Mouse (Mus musculus) lung, embryonic 16.5 days (tissue): Measurements from ENCODE around the gene Cyp4f17. TPM values are rescaled to one million over a fixed set of nuclear protein-coding genes. Genes with fewer than 3 reads are reported as not detected.
"Not testable (repeated sequence)": the region's sequence is repeated elsewhere in the genome, so short reads cannot be mapped to it uniquely, and the experiment has no call there.

ENCODE experiments used
- ATAC-seq: fragments of 200-750 bp; cut with Nextera tagmentation; 2 replicates; pipeline ENCODE4 v1.8.0; 2017; ENCODE audit warnings: low read depth, mild to moderate bottlenecking, moderate library complexity
- H3K27ac ChIP-seq: fragments of 300-500 bp; sonication (generic); 2 replicates; pipeline ENCODE4 v1.5.1; 2014; ENCODE audit warnings: mild to moderate bottlenecking, control low read depth, low read length
- H3K27me3 ChIP-seq: fragments of 300-500 bp; sonication (generic); 2 replicates; pipeline ENCODE4 v1.6.1; 2014; ENCODE audit warnings: low read depth, low read length, mixed read lengths; ENCODE audit not compliant: control insufficient read depth, insufficient read depth
- H3K36me3 ChIP-seq: fragments of 300-500 bp; sonication (generic); 2 replicates; pipeline ENCODE4 v1.6.1; 2014; ENCODE audit warnings: low read length; ENCODE audit not compliant: control insufficient read depth, insufficient read depth
- H3K4me1 ChIP-seq: fragments of 300-500 bp; sonication (generic); replicated peaks from 2 replicates; pipeline ENCODE4 v1.6.1; 2014; ENCODE audit warnings: low read length, mixed read lengths; ENCODE audit not compliant: control insufficient read depth, insufficient read depth
- H3K4me2 ChIP-seq: fragments of 300-500 bp; sonication (generic); 2 replicates; pipeline ENCODE4 v1.6.1; 2014; ENCODE audit warnings: low read depth, low read length, control low read depth
- H3K4me3 ChIP-seq: fragments of 300-500 bp; sonication (generic); 2 replicates; pipeline ENCODE4 v1.5.1; 2014; ENCODE audit warnings: mild to moderate bottlenecking, low read length, control low read depth
- H3K9ac ChIP-seq: fragments of 300-500 bp; sonication (generic); 2 replicates; pipeline ENCODE4 v1.6.1; 2014; ENCODE audit warnings: low read length, control low read depth
- H3K9me3 ChIP-seq: fragments of 300-500 bp; sonication (generic); 2 replicates; pipeline ENCODE4 v1.6.1; 2016; ENCODE audit warnings: low read length; ENCODE audit not compliant: control insufficient read depth
- WGBS: fragments of 180-500 bp; shearing (Covaris S2); extraction: QIAGEN DNeasy Blood & Tissue Kit; methylation state at CpG from one replicate; pipeline ENCODE4 v1.1.7; 2014; 5-methylcytosine and 5-hydroxymethylcytosine counted together
- polyA plus RNA-seq: library from polyadenylated mRNA; unstranded; fragments of >200 nt; fragmentation: Nextera tagmentation; extraction: Ambion mirVana; gene quantifications from 2 replicates; pipeline ENCODE4 v1.2.1, GENCODE M21; 2015

The Cyp4f17 gene
- polyA plus RNA-seq, 1 experiment from 2014 or later = 8.7 TPM

DNA sequence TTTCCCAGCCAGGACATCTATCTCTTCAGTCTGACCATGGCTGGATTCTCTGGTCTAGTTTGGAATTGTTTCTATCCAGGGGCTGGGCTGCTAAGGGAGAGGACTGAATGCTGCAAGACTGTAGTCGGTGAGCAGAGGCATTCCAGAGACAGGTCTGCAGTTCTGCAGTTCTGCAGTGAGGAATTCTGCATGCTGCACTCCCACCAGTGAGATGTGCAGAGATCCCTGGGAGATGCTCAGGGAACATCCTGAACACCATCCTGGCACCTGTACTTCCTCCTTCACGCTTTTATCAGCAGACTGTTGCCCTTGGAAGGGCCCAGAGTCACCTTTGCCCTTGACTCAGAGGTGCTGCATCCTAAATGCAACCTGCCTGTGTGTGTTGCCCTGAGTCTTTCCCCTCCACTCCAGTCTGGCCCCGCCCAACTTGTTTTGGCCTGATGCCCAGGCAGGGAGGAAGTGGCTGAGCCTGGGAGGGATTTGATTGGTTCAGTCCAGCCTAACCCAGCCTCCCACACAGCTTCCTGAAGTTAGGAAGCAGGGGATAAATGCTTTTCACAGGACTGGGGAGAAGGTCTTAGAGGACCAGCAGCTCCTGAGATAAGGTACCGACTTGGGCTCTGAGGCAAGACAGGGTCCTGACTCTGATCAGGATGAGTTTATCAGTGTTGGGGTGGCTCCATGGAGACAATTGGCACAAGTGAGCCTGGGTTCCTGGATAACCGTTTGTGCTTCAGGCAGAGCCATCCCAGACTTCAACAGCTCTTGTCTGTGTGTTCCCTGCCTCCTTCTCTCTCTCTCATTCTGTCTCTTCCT, 30.4 kb downstream of the Cyp4f17 start, which contains the start of gene Cyp4f16:
Gene Cyp4f16, plus strand, starts transcription at position 508 of the 816 bp plus-strand sequence.
- peak within 1 kb of the TSS; percentile 56 for H3K9ac ChIP-seq
- not testable (repeated sequence) for H3K27ac ChIP-seq, H3K4me1 ChIP-seq, H3K36me3 ChIP-seq, H3K27me3 ChIP-seq, H3K9me3 ChIP-seq
- WGBS = 6% methylated on average over 5 of the region's 5 CpGs
- peak; percentile 98 for ATAC-seq
- H3K4me3 ChIP-seq = peak within 1 kb of the TSS; percentile 58
- H3K4me2 ChIP-seq = peak within 1 kb of the TSS; percentile 61

- Histone ChIP-seq H3K4me2 (peak overlapping the region; percentile 61), H3K9ac (peak overlapping the region; percentile 56), H3K36me3 (no peaks in the 10 kb centered on the region), H3K4me3 (peak overlapping the region; percentile 58), H3K27ac (no peak overlapping the region), H3K27me3 (no peaks in the 10 kb centered on the region), H3K4me1 (peaks cover 6% of the 10 kb centered on the region; the same call in 1 of the 2 replicates), H3K9me3 (no peaks in the 10 kb centered on the region)
- ATAC-seq = peak; percentile 39; the same call in 1 of the 2 replicates
- WGBS = 54% methylated on average over 5 of the region's 5 CpGs
Observed at GRCm38 (mm10) chr17:32536867-32537250, 31.0 kb downstream of the Cyp4f17 start.

DNA sequence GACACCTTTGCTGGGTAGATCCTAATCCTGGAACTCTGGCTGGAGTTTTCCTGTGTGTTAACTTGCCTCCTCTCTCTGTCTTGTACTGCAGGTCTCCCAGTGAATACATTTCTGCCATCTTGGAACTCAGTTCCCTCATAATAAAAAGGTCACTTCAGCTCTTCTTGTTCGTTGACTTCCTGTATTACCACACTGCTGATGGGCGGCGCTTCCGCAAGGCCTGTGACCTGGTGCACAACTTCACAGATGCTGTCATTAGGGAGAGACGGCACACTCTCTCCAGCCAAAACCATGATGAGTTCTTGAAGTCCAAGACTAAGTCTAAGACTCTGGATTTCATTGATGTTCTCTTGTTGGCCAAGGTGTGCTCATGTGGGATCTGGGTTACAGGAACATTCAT, 38.9 kb downstream of the Cyp4f17 start:
- WGBS = 86% methylated on average over 5 of the region's 5 CpGs
- not testable (repeated sequence) for H3K4me1 ChIP-seq, ATAC-seq, H3K4me3 ChIP-seq, H3K36me3 ChIP-seq, H3K27ac ChIP-seq, H3K9me3 ChIP-seq, H3K9ac ChIP-seq, H3K27me3 ChIP-seq, H3K4me2 ChIP-seq

DNA sequence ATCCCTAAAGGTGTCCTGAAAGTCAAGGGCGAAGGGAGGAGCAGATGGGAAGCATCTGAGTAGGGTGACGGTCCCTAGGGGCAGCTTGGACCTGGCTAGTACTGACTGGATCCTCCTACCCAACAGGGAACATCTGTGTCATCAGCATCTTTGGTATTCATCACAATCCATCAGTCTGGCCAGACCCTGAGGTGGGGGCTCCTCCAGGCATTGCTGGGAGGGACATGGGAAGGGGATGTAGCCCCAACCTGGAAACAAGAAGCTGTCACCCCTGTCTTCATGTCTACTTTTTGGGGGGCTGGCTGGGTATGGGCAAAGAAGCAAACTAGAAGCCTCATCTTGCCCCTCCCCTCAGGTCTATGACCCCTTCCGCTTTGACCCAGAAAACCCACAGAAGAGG, 44.5 kb downstream of the Cyp4f17 start:
- not testable (repeated sequence) for H3K9me3 ChIP-seq, H3K4me1 ChIP-seq, ATAC-seq, H3K27ac ChIP-seq, H3K4me3 ChIP-seq, H3K36me3 ChIP-seq, H3K9ac ChIP-seq, H3K27me3 ChIP-seq
- WGBS = 80% methylated on average over 3 of the region's 3 CpGs
- H3K4me2 ChIP-seq = peak overlapping the region; percentile 47

- 0 out of 2 replicates have a peak, but pooled peaks cover 2% of the 10 kb centered on the region for H3K4me1 ChIP-seq
- H3K4me3 ChIP-seq = peak overlapping the region; percentile 33
- peak overlapping the region; percentile 20; the same call in 1 of the 2 replicates for H3K9ac ChIP-seq
- ATAC-seq = peak; percentile 67
- H3K36me3 ChIP-seq = no peaks in the 10 kb centered on the region
- WGBS = 13% methylated on average over 20 of the region's 20 CpGs
- peak overlapping the region; percentile 47 for H3K4me2 ChIP-seq
- no peaks in the 10 kb centered on the region for H3K27me3 ChIP-seq
- no peak overlapping the region for H3K27ac ChIP-seq
- no peaks in the 10 kb centered on the region for H3K9me3 ChIP-seq
Observed at GRCm38 (mm10) chr17:32550900-32551770, 45.3 kb downstream of the Cyp4f17 start.

DNA sequence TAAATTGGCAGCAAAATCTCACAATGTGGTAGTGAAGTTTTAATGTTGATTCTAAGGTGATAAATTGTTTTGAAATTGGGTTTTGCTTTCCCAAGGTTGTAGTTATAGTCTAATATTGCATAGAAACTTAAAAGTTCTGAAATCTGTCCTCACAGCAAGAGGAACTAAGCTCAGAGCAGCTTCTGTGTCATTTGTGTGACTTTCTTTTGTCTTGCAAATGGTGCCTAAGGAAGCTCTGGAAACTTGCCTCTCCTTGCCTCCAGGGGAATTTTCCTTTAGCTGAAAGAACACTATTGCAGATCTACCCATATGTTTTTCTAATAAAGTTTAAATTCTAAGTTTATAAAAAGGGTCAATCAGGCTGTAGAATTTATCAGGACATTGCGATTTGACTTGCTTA, 47.2 kb downstream of the Cyp4f17 start:
- WGBS = 53% methylated on average over 1 of the region's 1 CpGs
- H3K27ac ChIP-seq, H3K27me3 ChIP-seq, H3K4me2 ChIP-seq, H3K4me1 ChIP-seq, H3K4me3 ChIP-seq, ATAC-seq, H3K9ac ChIP-seq, H3K9me3 ChIP-seq, H3K36me3 ChIP-seq: not testable (repeated sequence)

- H3K4me3 ChIP-seq, H3K36me3 ChIP-seq, H3K27ac ChIP-seq, H3K4me1 ChIP-seq, H3K9me3 ChIP-seq, H3K27me3 ChIP-seq, ATAC-seq, H3K4me2 ChIP-seq, H3K9ac ChIP-seq: not testable (repeated sequence)
- WGBS = 73% methylated on average over 9 of the region's 9 CpGs
Observed at GRCm38 (mm10) chr17:32554368-32554767, 48.5 kb downstream of the Cyp4f17 start.

- 77% methylated on average over 2 of the region's 2 CpGs for WGBS
- H3K4me1 ChIP-seq, H3K27me3 ChIP-seq, ATAC-seq, H3K4me3 ChIP-seq, H3K4me2 ChIP-seq, H3K36me3 ChIP-seq, H3K9ac ChIP-seq, H3K27ac ChIP-seq, H3K9me3 ChIP-seq: not testable (repeated sequence)
Observed at GRCm38 (mm10) chr17:32563301-32563700, 57.5 kb downstream of the Cyp4f17 start.

DNA sequence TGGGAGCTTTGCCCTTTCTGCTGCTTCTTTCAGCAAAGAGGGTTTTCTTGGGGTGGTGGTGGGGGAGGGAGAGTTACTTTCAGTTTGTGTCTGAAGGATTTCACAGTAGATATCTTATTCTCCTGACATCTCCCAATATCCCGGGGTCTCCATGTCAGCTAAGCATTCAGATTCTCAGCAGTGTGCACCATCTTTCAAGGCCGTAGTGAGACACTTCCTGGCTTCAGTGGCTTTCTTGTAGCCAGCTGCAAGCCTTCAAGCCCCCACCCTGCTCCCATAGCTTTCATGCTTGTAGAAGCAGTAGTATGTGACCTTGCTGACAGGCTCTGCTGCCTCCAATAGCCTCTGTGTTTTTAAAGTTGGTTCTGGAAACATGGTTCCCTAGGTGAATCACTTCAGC, 67.4 kb downstream of the Cyp4f17 start:
- H3K27me3 ChIP-seq, H3K4me1 ChIP-seq, H3K9me3 ChIP-seq, ATAC-seq, H3K4me3 ChIP-seq, H3K4me2 ChIP-seq, H3K9ac ChIP-seq, H3K27ac ChIP-seq, H3K36me3 ChIP-seq: not testable (repeated sequence)
- WGBS = 60% methylated on average over 2 of the region's 2 CpGs
